Mouse (Mus musculus) forebrain, embryonic 16.5 days (tissue): Measurements from ENCODE around the gene Rps6kc1. TPM values are rescaled to one million over a fixed set of nuclear protein-coding genes. Genes with fewer than 3 reads are reported as not detected.

Experiments
- ATAC-seq: fragments of 200-750 bp; cut with Nextera tagmentation; 2 replicates; pipeline ENCODE4 v1.8.0; 2017; ENCODE audit warnings: mild to moderate bottlenecking, moderate library complexity
- H3K27ac ChIP-seq: fragments of 300-500 bp; sonication (generic); 2 replicates; pipeline ENCODE4 v1.5.1; 2014; ENCODE audit warnings: low read length, control low read depth
- H3K27me3 ChIP-seq: fragments of 300-500 bp; sonication (generic); replicated peaks from 2 replicates; pipeline ENCODE4 v1.6.1; 2014; ENCODE audit warnings: low read length; ENCODE audit not compliant: control insufficient read depth, insufficient read depth
- H3K36me3 ChIP-seq: fragments of 300-500 bp; sonication (generic); 2 replicates; pipeline ENCODE4 v1.6.1; 2014; ENCODE audit not compliant: control insufficient read depth, insufficient read depth
- H3K4me1 ChIP-seq: fragments of 300-500 bp; sonication (generic); replicated peaks from 2 replicates; pipeline ENCODE4 v1.6.1; 2014; ENCODE audit warnings: low read length; ENCODE audit not compliant: control insufficient read depth, insufficient read depth
- H3K4me2 ChIP-seq: fragments of 300-500 bp; sonication (generic); 2 replicates; pipeline ENCODE4 v1.6.1; 2014; ENCODE audit warnings: mild to moderate bottlenecking, low read length, control low read depth
- H3K4me3 ChIP-seq: fragments of 300-500 bp; sonication (generic); replicated peaks from 2 replicates; pipeline ENCODE4 v1.5.1; 2014; ENCODE audit warnings: mild to moderate bottlenecking, low read length, control low read depth
- H3K9ac ChIP-seq: fragments of 300-500 bp; sonication (generic); replicated peaks from 2 replicates; pipeline ENCODE4 v1.6.1; 2014; ENCODE audit warnings: low read depth, low read length, control low read depth
- H3K9me3 ChIP-seq: fragments of 300-500 bp; sonication (generic); 2 replicates; pipeline ENCODE4 v1.6.1; 2016; ENCODE audit warnings: low read length; ENCODE audit not compliant: control insufficient read depth
- WGBS: fragments of 180-500 bp; shearing (Covaris S2); extraction: QIAGEN DNeasy Blood & Tissue Kit; methylation state at CpG from one replicate; pipeline ENCODE4 v1.1.7; 2014; 5-methylcytosine and 5-hydroxymethylcytosine counted together
- polyA plus RNA-seq: library from polyadenylated mRNA; unstranded; fragments of >200 nt; fragmentation: Nextera tagmentation; extraction: Ambion mirVana; gene quantifications from 2 replicates; pipeline ENCODE4 v1.2.1, GENCODE M21; 2015

Gene Rps6kc1
- polyA plus RNA-seq, 1 experiment from 2014 or later, result 31.9 TPM

DNA sequence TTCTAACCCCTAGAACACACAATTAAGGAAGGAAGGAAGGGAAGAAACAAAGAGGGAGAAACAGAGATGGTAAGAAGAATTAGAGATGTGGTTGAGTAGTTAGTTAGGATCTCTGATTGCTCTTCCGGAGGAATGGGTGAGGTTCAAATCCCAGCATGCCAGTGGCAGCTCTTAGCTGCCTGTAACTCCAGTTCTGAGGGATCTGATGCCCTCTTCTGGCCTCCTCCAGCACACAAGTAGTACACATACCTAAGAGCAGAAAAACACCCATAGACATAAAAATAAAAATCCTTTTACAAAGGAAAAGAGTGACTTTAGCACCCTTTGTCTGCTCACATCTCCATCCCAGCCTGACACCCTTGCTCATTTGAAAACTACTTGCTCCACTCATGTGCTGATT lies 1.1 kb upstream of the Rps6kc1 start:
- Histone ChIP-seq H3K4me2 (no peak overlapping the region), H3K4me1 (peaks cover 17% of the 10 kb centered on the region), H3K36me3 (no peaks in the 10 kb centered on the region), H3K9ac (no peak overlapping the region), H3K27me3 (no peaks in the 10 kb centered on the region; the same call in 1 of the 2 replicates), H3K27ac (no peak overlapping the region), H3K9me3 (no peaks in the 10 kb centered on the region), H3K4me3 (no peak overlapping the region)
- 41% methylated on average over 1 of the region's 1 CpGs for WGBS
- no peak for ATAC-seq

DNA sequence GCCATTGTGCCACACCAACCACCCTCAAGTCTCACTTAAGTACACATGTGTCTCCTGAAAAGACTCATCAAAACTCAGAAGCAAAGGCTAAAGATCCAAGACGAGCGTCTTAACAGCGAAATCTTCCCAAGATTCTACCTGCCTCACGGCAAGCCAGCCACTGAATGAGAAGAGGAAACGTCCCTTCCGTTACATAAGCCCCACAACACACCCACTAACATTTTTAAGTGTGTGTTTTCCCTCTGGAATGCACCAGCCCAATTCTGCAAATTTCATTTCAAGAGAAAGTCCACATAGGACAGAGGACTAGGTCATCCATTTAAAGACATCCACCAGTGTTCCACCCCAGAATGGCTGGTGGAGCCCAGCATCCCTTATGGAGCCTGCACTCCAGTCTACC lies 734 bp downstream of the Rps6kc1 start:
- Histone ChIP-seq H3K36me3 (no peaks in the 10 kb centered on the region), H3K4me1 (peaks cover 17% of the 10 kb centered on the region), H3K27ac (no peak overlapping the region; the same call in 1 of the 2 replicates), H3K9ac (peak overlapping the region; percentile 83), H3K4me2 (peak overlapping the region; percentile 95), H3K4me3 (peak overlapping the region; percentile 71), H3K27me3 (no peaks in the 10 kb centered on the region; the same call in 1 of the 2 replicates), H3K9me3 (no peaks in the 10 kb centered on the region)
- no peak for ATAC-seq
- WGBS, result 80% methylated on average over 6 of the region's 6 CpGs

DNA sequence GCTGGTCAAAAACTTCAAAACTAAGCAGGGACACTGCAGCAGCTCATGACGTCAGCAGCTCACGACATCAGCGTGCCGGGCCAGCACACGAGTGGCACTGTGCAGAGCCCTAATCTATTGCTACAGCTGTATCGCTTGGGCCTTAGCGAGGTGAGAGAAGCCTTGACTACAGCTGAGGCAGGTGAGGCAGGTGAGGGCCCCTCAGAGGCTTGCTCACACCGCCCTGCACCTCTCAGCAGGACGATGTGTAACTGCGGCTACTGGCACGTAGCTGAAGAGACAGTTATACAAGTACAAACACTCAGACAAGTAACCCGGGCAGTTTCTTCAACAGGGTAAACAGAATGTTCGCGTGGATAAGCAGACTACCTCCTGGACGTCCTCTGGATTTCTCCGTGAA lies 6.9 kb downstream of the Rps6kc1 start:
- 91% methylated on average over 16 of the region's 16 CpGs for WGBS
- no peak overlapping the region for H3K27ac ChIP-seq
- H3K4me1 ChIP-seq, result no peaks in the 10 kb centered on the region
- H3K9me3 ChIP-seq, result no peaks in the 10 kb centered on the region
- H3K27me3 ChIP-seq, result no peaks in the 10 kb centered on the region
- no peak overlapping the region for H3K4me2 ChIP-seq
- H3K4me3 ChIP-seq, result no peak overlapping the region
- peaks cover 10% of the 10 kb centered on the region for H3K36me3 ChIP-seq
- ATAC-seq, result no peak
- no peak overlapping the region for H3K9ac ChIP-seq

DNA sequence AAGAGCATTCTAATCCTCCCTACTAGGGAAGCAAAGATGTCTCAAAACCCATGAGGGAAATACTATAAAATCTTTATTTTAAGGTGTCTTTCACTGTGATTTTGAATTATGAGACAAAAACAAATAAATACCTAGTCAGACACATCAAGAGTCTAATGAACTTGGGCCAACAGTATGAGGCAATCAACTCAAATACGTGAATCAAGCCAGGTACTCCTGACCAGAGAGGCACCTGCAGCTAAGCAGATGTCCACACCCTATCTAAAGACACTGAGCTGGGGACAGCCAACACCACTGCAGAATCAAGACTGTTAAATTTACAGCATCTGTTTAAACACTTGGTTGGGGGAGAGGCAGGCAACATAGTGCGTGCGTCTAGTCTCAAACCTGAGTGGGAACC lies 7.4 kb downstream of the Rps6kc1 start:
- Histone ChIP-seq H3K9me3 (no peaks in the 10 kb centered on the region), H3K9ac (no peak overlapping the region), H3K4me3 (no peak overlapping the region), H3K4me1 (no peaks in the 10 kb centered on the region), H3K27ac (no peak overlapping the region), H3K27me3 (no peaks in the 10 kb centered on the region), H3K36me3 (peaks cover 11% of the 10 kb centered on the region), H3K4me2 (no peak overlapping the region)
- no peak for ATAC-seq
- 95% methylated on average over 3 of the region's 3 CpGs for WGBS

DNA sequence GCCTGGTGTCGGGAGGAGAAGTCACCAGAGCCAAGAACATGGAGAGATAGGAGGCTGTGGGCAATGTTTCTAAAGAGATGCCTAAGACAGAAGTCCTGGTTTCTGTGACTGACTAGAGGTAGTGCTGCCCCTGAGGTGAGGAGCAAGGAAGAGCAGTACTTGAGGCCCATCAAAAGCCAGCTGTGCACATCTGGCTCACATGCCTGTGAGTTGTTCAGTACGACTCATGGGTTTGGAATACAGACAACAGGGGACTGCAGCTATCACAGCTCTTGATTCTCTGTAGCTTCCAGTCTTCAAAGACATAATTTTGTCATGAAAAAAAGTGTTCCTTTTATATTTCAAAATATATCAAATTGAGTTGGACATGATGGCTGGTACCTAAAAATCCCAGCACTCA lies 10.5 kb downstream of the Rps6kc1 start:
- Histone ChIP-seq H3K9me3 (no peaks in the 10 kb centered on the region), H3K4me3 (no peak overlapping the region), H3K4me1 (no peaks in the 10 kb centered on the region), H3K27me3 (no peaks in the 10 kb centered on the region), H3K36me3 (peaks cover 17% of the 10 kb centered on the region), H3K4me2 (no peak overlapping the region), H3K27ac (no peak overlapping the region), H3K9ac (no peak overlapping the region)
- ATAC-seq, result no peak
- WGBS, result 71% methylated on average over 2 of the region's 2 CpGs

DNA sequence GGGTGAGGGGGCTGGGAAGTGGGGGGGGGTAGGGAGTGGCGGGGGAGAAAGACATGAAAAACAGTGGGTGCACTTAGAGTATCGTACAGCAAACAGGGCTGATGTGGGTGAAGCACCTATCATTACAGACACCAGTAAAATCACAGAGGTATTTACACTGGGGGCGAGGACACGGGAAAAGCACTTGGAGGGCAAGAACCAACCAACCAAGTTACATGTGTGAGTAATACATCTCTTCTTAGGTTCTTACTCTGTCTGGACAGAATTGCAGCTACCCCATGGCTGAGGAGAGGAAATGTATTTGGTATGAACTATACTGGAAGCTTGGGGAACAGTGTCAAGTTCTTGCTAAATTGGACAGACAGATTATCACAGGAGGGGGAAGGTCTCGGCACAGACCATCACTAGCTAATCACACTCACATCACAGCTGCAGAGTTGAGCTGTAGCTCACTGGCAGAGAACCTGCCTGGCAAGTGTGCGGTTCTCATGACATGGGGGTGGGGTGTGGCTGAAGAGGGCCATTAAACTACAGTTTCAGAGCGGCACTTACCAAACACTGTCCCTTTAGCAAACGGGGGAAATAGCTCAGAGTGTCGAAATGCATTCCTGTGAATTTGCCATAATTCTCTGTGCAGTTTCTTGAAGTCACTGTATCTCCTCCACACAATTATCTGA lies 12.5 kb downstream of the Rps6kc1 start:
- no peaks in the 10 kb centered on the region for H3K9me3 ChIP-seq
- H3K4me3 ChIP-seq, result no peak overlapping the region
- H3K9ac ChIP-seq, result no peak overlapping the region
- WGBS, result 93% methylated on average over 9 of the region's 9 CpGs
- no peaks in the 10 kb centered on the region for H3K27me3 ChIP-seq
- ATAC-seq, result no peak
- H3K36me3 ChIP-seq, result peaks cover 10% of the 10 kb centered on the region
- no peak overlapping the region for H3K27ac ChIP-seq
- no peaks in the 10 kb centered on the region for H3K4me1 ChIP-seq
- H3K4me2 ChIP-seq, result no peak overlapping the region

DNA sequence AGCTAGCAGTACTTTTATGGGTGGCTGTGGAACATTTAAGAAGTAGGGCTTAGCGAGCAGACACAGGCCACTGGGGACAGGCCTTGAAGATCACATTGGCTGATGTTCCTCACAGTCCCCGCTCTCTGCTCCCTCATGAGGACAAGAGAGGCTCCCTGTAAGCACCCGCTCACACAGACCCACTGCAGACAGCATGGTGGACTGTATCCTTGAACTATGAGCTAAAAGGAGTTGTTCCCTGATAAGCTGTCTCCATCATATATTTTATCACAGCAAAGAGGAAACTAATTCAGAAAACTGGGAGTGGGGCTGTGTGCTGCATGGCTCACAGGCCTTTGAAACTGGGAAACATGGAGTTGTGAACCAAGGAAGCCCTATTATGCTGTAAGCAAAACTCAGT lies 13.4 kb downstream of the Rps6kc1 start:
- Histone ChIP-seq H3K4me2 (no peak overlapping the region), H3K27me3 (no peaks in the 10 kb centered on the region), H3K27ac (no peak overlapping the region), H3K4me3 (no peak overlapping the region), H3K36me3 (peaks cover 8% of the 10 kb centered on the region), H3K9ac (no peak overlapping the region), H3K4me1 (no peaks in the 10 kb centered on the region), H3K9me3 (no peaks in the 10 kb centered on the region)
- WGBS, result 96% methylated on average over 3 of the region's 3 CpGs
- no peak for ATAC-seq

DNA sequence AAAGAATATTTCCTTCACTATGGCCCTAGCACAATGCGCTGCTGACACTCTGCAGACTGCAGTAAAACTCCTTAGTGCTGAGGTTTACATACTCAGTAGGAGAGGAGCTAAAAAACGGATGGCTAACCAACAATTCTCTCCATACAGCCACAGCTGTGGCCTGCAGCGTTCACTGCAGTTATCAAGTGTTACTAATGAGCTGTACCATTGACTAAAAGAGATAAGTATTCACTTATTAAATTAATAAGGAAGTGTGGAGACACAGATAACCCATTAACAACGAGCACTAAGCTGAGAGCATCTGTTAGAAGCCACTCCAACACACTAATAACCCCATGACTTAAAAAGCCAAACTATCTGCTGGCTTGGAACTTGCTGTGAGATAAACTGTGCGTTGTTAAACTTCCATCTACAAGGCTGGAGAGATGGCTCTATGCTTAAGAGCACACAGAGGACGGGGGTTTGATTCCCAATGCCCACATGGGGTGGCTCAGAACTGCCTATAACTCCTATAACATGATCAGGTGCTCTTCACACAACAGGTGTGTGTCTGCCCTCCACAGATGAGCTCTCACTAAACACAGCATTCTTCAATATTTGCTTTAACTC lies 17.9 kb downstream of the Rps6kc1 start:
- Histone ChIP-seq H3K36me3 (peaks cover 5% of the 10 kb centered on the region), H3K27me3 (no peaks in the 10 kb centered on the region), H3K9ac (no peak overlapping the region), H3K9me3 (no peaks in the 10 kb centered on the region), H3K4me1 (no peaks in the 10 kb centered on the region), H3K4me2 (no peak overlapping the region), H3K4me3 (no peak overlapping the region), H3K27ac (no peak overlapping the region)
- 79% methylated on average over 6 of the region's 6 CpGs for WGBS
- no peak for ATAC-seq

DNA sequence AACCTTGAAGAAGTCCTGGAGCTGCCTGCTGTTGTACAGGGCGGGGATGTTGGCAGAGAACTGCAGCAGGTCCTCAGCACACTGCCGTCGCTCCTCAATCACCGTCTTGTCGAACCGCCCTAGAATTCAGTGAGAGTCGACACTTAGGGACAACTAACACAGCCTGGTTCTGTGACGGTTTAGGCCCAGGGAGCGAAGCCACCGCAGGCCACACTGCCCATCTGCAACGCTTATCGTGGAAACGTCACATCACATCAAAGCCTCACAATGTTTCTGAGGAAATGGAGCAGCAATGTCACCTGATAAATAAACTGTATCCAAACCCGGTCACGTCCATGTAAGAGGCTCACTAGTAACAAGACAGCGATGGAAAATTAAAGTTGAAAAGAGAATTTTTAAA lies 22.9 kb downstream of the Rps6kc1 start:
- no peak overlapping the region for H3K4me3 ChIP-seq
- H3K4me1 ChIP-seq, result no peaks in the 10 kb centered on the region
- WGBS, result 93% methylated on average over 16 of the region's 16 CpGs
- H3K27ac ChIP-seq, result no peak overlapping the region
- H3K4me2 ChIP-seq, result no peak overlapping the region
- H3K9me3 ChIP-seq, result no peaks in the 10 kb centered on the region
- H3K9ac ChIP-seq, result no peak overlapping the region
- no peak for ATAC-seq
- no peaks in the 10 kb centered on the region for H3K27me3 ChIP-seq
- H3K36me3 ChIP-seq, result peaks cover 4% of the 10 kb centered on the region; the same call in 1 of the 2 replicates
